ENCODE assay signal across 26 mouse cellular contexts in the genomic region with DNA sequence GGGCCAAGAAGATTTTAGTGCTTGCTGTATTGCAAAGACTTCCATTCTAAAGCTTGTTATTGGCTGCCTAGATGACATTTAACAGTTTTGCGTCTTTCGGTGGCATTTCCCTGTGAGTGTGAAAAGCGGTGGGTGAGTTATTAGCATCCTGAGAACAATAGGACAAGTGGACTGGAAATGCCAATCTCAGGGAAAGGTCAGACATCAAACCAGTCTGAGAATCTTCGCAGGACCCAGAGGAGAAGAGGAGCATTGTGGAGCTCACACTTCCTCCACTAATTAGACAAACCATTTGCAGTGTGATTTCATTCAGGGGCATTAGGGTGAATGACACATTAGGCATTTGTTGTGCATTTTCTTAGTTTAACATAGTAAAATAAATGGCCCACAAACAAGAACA.
A peak's percentile ranks its signal among the peaks of the same experiment; 100 is the strongest.
DNase-seq lines count a peak whose midpoint lies in the region; ATAC-seq lines count a peak whose summit lies in the region.
"Had no signal": no experiment of that assay in that cellular context is flagged by ENCODE, and none has a peak within 500 bp of the region (broad histone marks: within the 10 kb centered on the region; RNA-seq: fewer than 3 reads in every experiment).

No protein-coding gene starts in this region.

- DNase-seq in hindbrain, embryonic 11.5 days (ENCODE audit: low spot score): peak; percentile 5
- peak; percentile 19 for DNase-seq in embryo, embryonic 10.5 days (ENCODE audit: low spot score)
- DNase-seq in mesoderm, embryonic 11.5 days (ENCODE audit: low read depth, low spot score): peak; percentile 15
- peak; percentile 68 for DNase-seq in retina, postnatal 1 day
- no peak for DNase-seq in limb, embryonic 10.5 days (ENCODE audit: low spot score)
- DNase-seq in yolk sac, embryonic 10.5 days (ENCODE audit: low spot score): no peak
- no peak for DNase-seq in B cell, adult 2 months
- DNase-seq: adrenal gland, adult 2 months; adrenal gland, postnatal 10 days; adrenal gland, postnatal 25 days; cerebellum, adult 11-12 months; cerebellum, adult 2 months; cerebellum, adult 9-10 months; cerebellum, postnatal 10 days; cerebellum, postnatal 25 days; forebrain, postnatal 0 days had no signal

- H3K4me3 ChIP-seq in hindbrain, embryonic 11.5 days (ENCODE audit: low read depth, low read length): no peak overlapping the region
- no peak overlapping the region for H3K4me3 ChIP-seq in hindbrain, embryonic 12.5 days
- no peak overlapping the region for H3K4me3 ChIP-seq in limb, embryonic 10.5 days
- H3K4me3 ChIP-seq: embryonic facial prominence, embryonic 10.5 days; embryonic facial prominence, embryonic 12.5 days; forebrain, embryonic 13.5 days; forebrain, embryonic 15.5 days had no signal

- H3K27me3 ChIP-seq in hindbrain, embryonic 11.5 days (ENCODE audit: control insufficient read depth, insufficient read depth, low read length): no peaks in the 10 kb centered on the region
- no peaks in the 10 kb centered on the region for H3K27me3 ChIP-seq in hindbrain, embryonic 12.5 days
- H3K27me3 ChIP-seq in limb, embryonic 10.5 days (ENCODE audit: low read depth, poor library complexity, severe bottlenecking): no peaks in the 10 kb centered on the region
- H3K27me3 ChIP-seq: CH12.LX; embryonic facial prominence, embryonic 12.5 days; forebrain, embryonic 13.5 days; forebrain, embryonic 15.5 days; Patski had no signal

- ATAC-seq in hindbrain, embryonic 11.5 days (ENCODE audit: low FRiP score): no peak
- ATAC-seq in hindbrain, embryonic 12.5 days (ENCODE audit: low FRiP score): no peak
- ATAC-seq: activated CD4-positive, CD25-positive, alpha-beta regulatory T cell, adult 4 months; CD4-positive, CD25-positive, alpha-beta regulatory T cell, adult 4 months; forebrain, embryonic 13.5 days; forebrain, embryonic 15.5 days; forebrain, postnatal 0 days; Patski had no signal

- no peak overlapping the region for H3K4me2 ChIP-seq in hindbrain, embryonic 11.5 days (replicated peaks; ENCODE audit: low read depth, low read length)
- no peak overlapping the region for H3K4me2 ChIP-seq in hindbrain, embryonic 12.5 days (replicated peaks)
- H3K4me2 ChIP-seq: embryonic facial prominence, embryonic 12.5 days; forebrain, embryonic 13.5 days; forebrain, embryonic 15.5 days had no signal

- no peaks in the 10 kb centered on the region for H3K36me3 ChIP-seq in hindbrain, embryonic 11.5 days (ENCODE audit: control insufficient read depth, insufficient read depth, low read length)
- no peaks in the 10 kb centered on the region for H3K36me3 ChIP-seq in hindbrain, embryonic 12.5 days
- H3K36me3 ChIP-seq in limb, embryonic 10.5 days: no peaks in the 10 kb centered on the region
- H3K36me3 ChIP-seq: embryonic facial prominence, embryonic 10.5 days; embryonic facial prominence, embryonic 12.5 days; forebrain, embryonic 15.5 days; G1E had no signal

- no peak overlapping the region for H3K9ac ChIP-seq in hindbrain, embryonic 11.5 days (ENCODE audit: low read depth, low read length)
- no peak overlapping the region for H3K9ac ChIP-seq in hindbrain, embryonic 12.5 days
- H3K9ac ChIP-seq: embryonic facial prominence, embryonic 12.5 days; forebrain, embryonic 13.5 days; forebrain, embryonic 15.5 days; forebrain, postnatal 0 days had no signal

- WGBS in hindbrain, embryonic 11.5 days: 30% methylated on average over 4 of the region's 4 CpGs
- 24% methylated on average over 4 of the region's 4 CpGs for WGBS in hindbrain, embryonic 12.5 days
- 76% methylated on average over 4 of the region's 4 CpGs for WGBS in limb, embryonic 10.5 days

- no peaks in the 10 kb centered on the region for H3K4me1 ChIP-seq in hindbrain, embryonic 11.5 days (replicated peaks; ENCODE audit: control insufficient read depth, insufficient read depth, low read length)
- H3K4me1 ChIP-seq in hindbrain, embryonic 12.5 days: no peaks in the 10 kb centered on the region
- H3K4me1 ChIP-seq in limb, embryonic 10.5 days: no peaks in the 10 kb centered on the region
- H3K4me1 ChIP-seq: embryonic facial prominence, embryonic 10.5 days; embryonic facial prominence, embryonic 12.5 days; forebrain, embryonic 15.5 days had no signal

- H3K9me3 ChIP-seq in hindbrain, embryonic 11.5 days (ENCODE audit: control insufficient read depth, low read length): no peaks in the 10 kb centered on the region
- no peaks in the 10 kb centered on the region for H3K9me3 ChIP-seq in hindbrain, embryonic 12.5 days (replicated peaks)
- H3K9me3 ChIP-seq in limb, embryonic 10.5 days (replicated peaks): no peaks in the 10 kb centered on the region
- H3K9me3 ChIP-seq: embryonic facial prominence, embryonic 10.5 days; embryonic facial prominence, embryonic 12.5 days; forebrain, embryonic 13.5 days; forebrain, embryonic 15.5 days had no signal

- no peak overlapping the region for H3K27ac ChIP-seq in hindbrain, embryonic 11.5 days (ENCODE audit: low read depth, low read length)
- no peak overlapping the region for H3K27ac ChIP-seq in hindbrain, embryonic 12.5 days
- no peak overlapping the region for H3K27ac ChIP-seq in limb, embryonic 10.5 days
- H3K27ac ChIP-seq: embryonic facial prominence, embryonic 10.5 days; embryonic facial prominence, embryonic 12.5 days; forebrain, embryonic 13.5 days; forebrain, embryonic 15.5 days had no signal

Comparison
In these comparisons a context has a peak if more than half of its experiments do, and no peak if none do; other contexts are left out.
1. DNase-seq: peak in hindbrain, embryonic 11.5 days (single experiment), embryo, embryonic 10.5 days (single experiment), mesoderm, embryonic 11.5 days (single experiment) and retina, postnatal 1 day (single experiment); none in limb, embryonic 10.5 days (single experiment), yolk sac, embryonic 10.5 days (single experiment) and B cell, adult 2 months (0 of 2).